Mouse (Mus musculus) G1E (cell line): ENCODE data around the gene Tes. TPM values are rescaled to one million over a fixed set of nuclear protein-coding genes. Genes with fewer than 3 reads are reported as not detected.

ENCODE experiments used
- ATAC-seq: 2 replicates; pipeline ENCODE4 v1.8.0; 2016; ENCODE audit warnings: mild to moderate bottlenecking; ENCODE audit not compliant: insufficient number of reproducible peaks, poor library complexity, low FRiP score, severe bottlenecking; ENCODE audit errors: extremely low read depth
- DNase-seq: peaks from one replicate; pipeline ENCODE4 v3.0.0; 2012; ENCODE audit warnings: low spot score
- H3K27me3 ChIP-seq: 2 replicates; pipeline ENCODE4 v1.6.1; 2012; ENCODE audit warnings: mild to moderate bottlenecking, low read length, inconsistent platforms; ENCODE audit not compliant: insufficient read depth
- H3K36me3 ChIP-seq: replicated peaks from 2 replicates; pipeline ENCODE3; 2012; ENCODE audit warnings: mild to moderate bottlenecking, inconsistent platforms
- H3K4me1 ChIP-seq: 2 replicates; pipeline ENCODE4 v1.6.1; 2012; ENCODE audit warnings: low read depth, low read length, inconsistent platforms, mixed read lengths; ENCODE audit not compliant: insufficient read depth
- H3K4me3 ChIP-seq: 2 replicates; pipeline ENCODE4 v1.5.1; 2012; ENCODE audit warnings: low read depth, mild to moderate bottlenecking, inconsistent platforms, low read length, moderate library complexity, mixed read lengths
- H3K9me3 ChIP-seq: replicated peaks from 2 replicates; pipeline ENCODE4 v1.6.1; 2012; ENCODE audit warnings: inconsistent platforms
- CTCF ChIP-seq: IDR thresholded peaks from 2 replicates; pipeline ENCODE4 v1.5.1; 2012; ENCODE audit warnings: low read depth, low read length, inconsistent platforms, mixed read lengths
- GATA1 ChIP-seq: IDR thresholded peaks from 2 replicates; pipeline ENCODE4 v1.6.1; 2012; ENCODE audit warnings: borderline replicate concordance, low read length, inconsistent platforms, mixed read lengths
- GATA2 ChIP-seq: IDR thresholded peaks from 2 replicates; pipeline ENCODE4 v1.6.1; 2012; ENCODE audit warnings: low read depth, low read length, inconsistent platforms, borderline replicate concordance
- POLR2AphosphoS5 ChIP-seq: IDR thresholded peaks from 2 replicates; pipeline ENCODE4 v1.6.1; 2012; ENCODE audit warnings: low read depth, low read length, inconsistent platforms; ENCODE audit not compliant: insufficient replicate concordance
- TAL1 ChIP-seq: conservative IDR thresholded peaks from 2 replicates; pipeline ENCODE4 v1.6.1; 2012; ENCODE audit warnings: low read depth, low read length, inconsistent platforms, mixed read lengths
- polyA plus RNA-seq: library from polyadenylated mRNA; stranded (reverse); fragments of >175 nt; gene quantifications from 2 replicates; pipeline ENCODE4 v1.2.3, GENCODE M21; 2012
- total RNA-seq, 2 experiments: library from RNA; stranded (forward) in 1 of 2; stranded (reverse) in 1 of 2; fragments of 200-1000 nt in 1 of 2; fragments of >200 nt in 1 of 2; fragmentation: Nextera tagmentation in 1 of 2; gene quantifications; 2 replicates each; pipeline ENCODE4 v1.2.3; 2014 to 2017

Gene Tes
- total and polyA plus RNA-seq, 3 experiments: 0.22 TPM; not detected in 2

- Histone ChIP-seq H3K9me3 (no peaks in the 10 kb centered on the region), H3K27me3 (no peaks in the 10 kb centered on the region), H3K36me3 (no peaks in the 10 kb centered on the region), H3K4me3 (no peak overlapping the region), H3K4me1 (no peaks in the 10 kb centered on the region)
- ATAC-seq: no peak
- TF ChIP-seq GATA2 (no peak), TAL1 (no peak), POLR2AphosphoS5 (no peak), GATA1 (no peak), CTCF (no peak)
- DNase-seq: no peak
Measured at GRCm38 (mm10) chr6:17119521-17120232, 54.7 kb downstream of the Tes start.

- Histone ChIP-seq H3K9me3 (no peaks in the 10 kb centered on the region), H3K36me3 (no peaks in the 10 kb centered on the region), H3K27me3 (no peaks in the 10 kb centered on the region), H3K4me3 (no peak overlapping the region), H3K4me1 (no peaks in the 10 kb centered on the region)
- ATAC-seq (no peak), DNase-seq (no peak)
- TF ChIP-seq GATA2 (no peak), CTCF (no peak), TAL1 (no peak), GATA1 (no peak), POLR2AphosphoS5 (no peak)
Measured at GRCm38 (mm10) chr6:17140021-17140420, 75.1 kb downstream of the Tes start.

GRCm38 (mm10) chr6:17142577-17143359 is 77.8 kb downstream of the Tes start:
- Histone ChIP-seq H3K9me3 (no peaks in the 10 kb centered on the region), H3K27me3 (no peaks in the 10 kb centered on the region), H3K36me3 (no peaks in the 10 kb centered on the region), H3K4me3 (no peak overlapping the region), H3K4me1 (no peaks in the 10 kb centered on the region)
- TF ChIP-seq TAL1 (no peak), CTCF (no peak)
- no peak for ATAC-seq
- DNase-seq: no peak

- Histone ChIP-seq H3K36me3 (no peaks in the 10 kb centered on the region), H3K4me3 (no peak overlapping the region), H3K27me3 (no peaks in the 10 kb centered on the region), H3K9me3 (no peaks in the 10 kb centered on the region), H3K4me1 (no peaks in the 10 kb centered on the region)
- DNase-seq (no peak), ATAC-seq (no peak)
- TF ChIP-seq GATA1: no peak
- no peak for TF ChIP-seq CTCF
- TF ChIP-seq GATA2: no peak
- no peak for TF ChIP-seq POLR2AphosphoS5
- TF ChIP-seq TAL1: no peak
Measured at GRCm38 (mm10) chr6:17151071-17151715, 86.2 kb downstream of the Tes start.

GRCm38 (mm10) chr6:17152551-17152950 is 87.6 kb downstream of the Tes start:
- no peaks in the 10 kb centered on the region for H3K27me3 ChIP-seq
- H3K4me1 ChIP-seq: no peaks in the 10 kb centered on the region
- no peak overlapping the region for H3K4me3 ChIP-seq
- H3K36me3 ChIP-seq: no peaks in the 10 kb centered on the region
- no peak for ATAC-seq
- no peak for DNase-seq
- TF ChIP-seq GATA2: no peak
- no peak for TF ChIP-seq CTCF
- TF ChIP-seq POLR2AphosphoS5: no peak
- TF ChIP-seq GATA1: no peak
- no peak for TF ChIP-seq TAL1
- H3K9me3 ChIP-seq: no peaks in the 10 kb centered on the region

Other genes starting within 250 kb of the Tes start
- gene Tfec, start 166.7 kb upstream of the Tes start, total RNA-seq (2014; fragmentation: Nextera tagmentation): not detected in 2 replicates
- gene Tfec, start 166.7 kb upstream of the Tes start, total RNA-seq (2017): 0.35 and 0.60 TPM in 2 replicates
- not detected in 2 replicates for gene Tfec, start 166.7 kb upstream of the Tes start, polyA plus RNA-seq
- gene Cav2, start 216.0 kb downstream of the Tes start, total RNA-seq (2014; fragmentation: Nextera tagmentation): not detected in 2 replicates
- gene Cav2, start 216.0 kb downstream of the Tes start, total RNA-seq (2017): 0.11 TPM in 1 of 2 replicates, not detected in the other
- gene Cav2, start 216.0 kb downstream of the Tes start, polyA plus RNA-seq: not detected in 2 replicates
- gene Cav1, start 241.2 kb downstream of the Tes start, total RNA-seq (2014; fragmentation: Nextera tagmentation): not detected in 2 replicates
- 0.12 TPM in 1 of 2 replicates, not detected in the other for gene Cav1, start 241.2 kb downstream of the Tes start, total RNA-seq (2017)
- gene Cav1, start 241.2 kb downstream of the Tes start, polyA plus RNA-seq: 0.23 TPM in 1 of 2 replicates, not detected in the other